Mouse (Mus musculus) megakaryocyte, embryonic 14.5 days (primary cell): Measurements from ENCODE around the gene Hrk.

Experiments
- FLI1 ChIP-seq: IDR thresholded peaks from 2 replicates; pipeline ENCODE4 v1.6.1; 2012; ENCODE audit warnings: low read length, inconsistent platforms, mixed read lengths
- GATA1 ChIP-seq: IDR thresholded peaks from 3 replicates; pipeline ENCODE4 v1.6.1; 2012; ENCODE audit warnings: mixed read lengths, low read length, inconsistent platforms, borderline replicate concordance

- TF ChIP-seq GATA1: no peak
- TF ChIP-seq FLI1: no peak
These were observed 5.1 kb downstream of the Hrk start for GRCm38 (mm10) chr5:118169222-118170221.
